Mouse (Mus musculus): ENCODE measurements at regions not wholly inside any gene's neighbourhood (a gene's known extent, or its start where the extent isn't known, plus 50 kb on each side); places are given as distances from the start of the nearest gene placed in this dataset.

DNA sequence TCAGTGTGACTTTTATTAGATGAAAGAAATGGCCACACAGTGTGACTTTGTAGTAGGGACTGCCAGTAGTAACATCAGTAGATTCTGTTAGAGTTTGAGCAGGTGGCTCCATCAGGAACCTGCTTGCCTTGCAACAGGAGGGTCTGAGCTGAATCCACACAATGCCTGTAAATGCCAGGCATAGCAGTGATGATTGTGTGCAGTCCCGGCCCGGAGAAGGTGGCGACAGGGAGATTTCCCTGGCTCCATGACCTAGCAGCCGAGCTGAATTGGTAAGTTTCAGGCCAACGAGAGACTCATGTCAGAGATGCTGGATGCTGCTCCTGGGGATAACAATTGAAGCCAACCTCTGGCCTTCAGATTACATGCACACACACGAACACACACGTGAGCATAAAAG is 102.8 kb upstream of the Tbl1xr1 start:
- DNase-seq = no peak

- DNase-seq = no peak
These were observed 101.7 kb upstream of the Tbl1xr1 start for GRCm38 (mm10) chr3:21974766-21975165.

GRCm38 (mm10) chr3:21977775-21978174 is 98.7 kb upstream of the Tbl1xr1 start:
- no peak for DNase-seq

DNA sequence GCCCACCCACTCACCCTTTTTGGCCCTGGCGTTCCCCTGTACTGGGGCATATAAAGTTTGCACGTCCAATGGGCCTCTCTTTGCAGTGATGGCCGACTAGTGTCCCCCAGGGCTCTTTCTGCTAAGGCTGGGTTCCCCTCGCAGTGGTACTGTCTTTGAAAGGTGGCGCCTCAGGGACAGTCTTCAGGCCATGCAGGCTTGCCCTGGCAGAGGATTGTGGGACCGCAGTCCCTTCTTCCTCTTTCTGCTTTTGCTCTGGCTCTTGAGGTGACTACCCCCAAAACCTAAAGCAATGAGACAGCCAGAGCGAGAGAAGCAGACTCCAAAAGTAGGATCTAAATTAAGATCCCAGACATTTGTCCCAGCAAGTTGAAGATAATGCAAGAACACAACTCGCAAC is 93.5 kb upstream of the Tbl1xr1 start:
- no peak for DNase-seq

DNA sequence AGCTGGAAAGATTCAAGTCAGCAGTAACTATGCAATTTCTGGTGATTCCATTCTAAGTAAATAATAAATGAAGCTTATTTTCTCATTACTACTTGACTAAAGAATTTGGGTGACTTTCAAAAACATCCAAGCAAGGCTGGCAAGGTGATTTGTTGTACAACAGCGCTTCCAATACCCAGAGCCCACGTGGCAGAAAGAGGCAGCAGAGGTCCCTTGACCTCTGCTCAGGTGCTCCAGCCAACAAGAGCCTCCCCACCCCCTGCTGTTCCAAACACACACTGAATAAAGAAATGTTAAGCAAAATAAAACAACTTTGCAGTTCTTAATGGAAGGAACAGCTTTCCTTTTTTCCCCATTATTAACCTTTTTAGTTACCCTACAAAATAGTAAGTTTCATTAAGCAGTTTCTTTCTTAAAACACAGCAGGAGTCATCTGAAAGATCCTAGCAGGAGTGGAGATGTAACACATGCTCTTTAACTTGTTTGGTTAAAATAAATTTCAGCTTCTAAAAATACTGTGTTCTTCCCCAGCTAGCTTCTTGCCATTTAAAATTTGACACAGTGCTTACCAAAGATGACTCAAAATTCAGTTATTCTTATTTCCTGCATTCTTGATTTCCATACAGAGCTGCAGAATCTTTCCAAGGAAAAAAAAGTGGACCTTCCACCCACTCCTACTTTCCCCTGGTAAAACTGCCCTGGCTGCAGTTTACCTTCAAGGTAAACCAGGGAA is 92.3 kb upstream of the Tbl1xr1 start:
- DNase-seq = peak; percentile 72 to 87

DNA sequence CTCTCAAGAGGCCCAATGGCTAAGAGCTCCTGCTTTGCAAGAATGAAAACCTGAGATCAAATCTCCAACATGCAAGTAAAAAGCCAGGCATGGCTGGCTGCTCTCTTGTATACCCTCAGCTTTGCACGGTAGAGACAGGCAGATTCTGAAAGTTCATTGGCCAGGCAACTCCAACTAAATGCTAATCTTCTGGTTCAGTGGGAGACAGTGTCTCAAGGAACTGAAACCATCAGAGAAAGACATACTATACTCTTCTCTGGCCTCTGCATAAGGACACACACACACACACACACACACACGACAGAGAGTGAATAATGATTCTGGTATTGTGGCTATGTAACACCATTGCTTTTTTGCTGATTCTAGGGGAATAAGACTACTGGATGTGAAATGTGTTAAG is 91.6 kb upstream of the Tbl1xr1 start:
- DNase-seq = no peak

DNA sequence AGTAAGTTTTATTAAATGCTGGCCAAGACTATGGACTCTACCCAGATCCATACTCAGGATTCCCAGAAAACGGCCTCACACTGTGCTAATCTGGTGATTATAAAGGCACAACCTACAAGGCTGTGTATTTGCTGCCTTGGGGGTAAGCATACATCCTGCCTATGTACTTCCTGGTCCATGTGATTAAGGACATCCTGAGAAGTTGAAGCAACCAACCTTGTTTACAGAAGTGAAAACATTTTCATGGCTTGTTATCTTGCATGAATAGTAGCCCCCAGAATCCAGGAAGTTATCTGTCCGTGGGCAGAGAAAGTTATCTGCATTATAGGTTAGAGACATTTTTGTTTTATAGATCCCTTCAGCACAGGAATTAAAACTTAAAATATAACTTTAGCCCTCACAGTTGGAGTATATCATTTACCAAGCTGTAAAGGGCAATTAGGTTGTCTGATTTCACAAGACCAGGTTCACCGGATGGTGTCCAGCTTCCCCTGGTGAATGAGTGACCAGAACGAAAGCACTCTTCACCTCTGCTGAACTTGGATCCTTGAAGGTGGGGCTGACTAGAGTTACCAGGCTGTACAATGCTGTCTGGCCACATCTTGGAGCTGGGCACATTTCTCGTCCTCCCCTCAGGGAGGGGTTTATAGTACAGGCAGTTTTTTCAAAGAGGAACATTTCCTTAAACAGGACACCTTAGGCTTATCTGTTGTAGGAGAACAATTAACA is 90.1 kb upstream of the Tbl1xr1 start:
- DNase-seq = peak; percentile 75 to 92

DNA sequence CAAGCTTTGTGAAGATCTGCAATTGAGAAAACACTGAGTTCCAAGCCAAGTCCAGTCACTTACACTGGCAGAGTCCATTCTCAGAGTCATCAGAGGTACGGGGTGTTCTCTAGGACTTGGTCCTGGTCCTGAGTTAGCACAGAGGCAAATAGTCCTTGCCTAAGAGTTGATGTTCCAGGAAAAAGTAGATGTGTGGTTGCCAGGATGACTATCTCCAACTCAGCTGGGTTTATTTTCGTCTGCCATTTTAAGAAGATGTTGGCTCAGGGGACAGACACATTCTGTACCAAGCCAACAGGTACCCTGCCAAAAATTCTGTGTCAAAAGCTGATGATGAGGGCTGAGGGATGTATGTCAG is 89.6 kb upstream of the Tbl1xr1 start:
- DNase-seq = no peak

DNA sequence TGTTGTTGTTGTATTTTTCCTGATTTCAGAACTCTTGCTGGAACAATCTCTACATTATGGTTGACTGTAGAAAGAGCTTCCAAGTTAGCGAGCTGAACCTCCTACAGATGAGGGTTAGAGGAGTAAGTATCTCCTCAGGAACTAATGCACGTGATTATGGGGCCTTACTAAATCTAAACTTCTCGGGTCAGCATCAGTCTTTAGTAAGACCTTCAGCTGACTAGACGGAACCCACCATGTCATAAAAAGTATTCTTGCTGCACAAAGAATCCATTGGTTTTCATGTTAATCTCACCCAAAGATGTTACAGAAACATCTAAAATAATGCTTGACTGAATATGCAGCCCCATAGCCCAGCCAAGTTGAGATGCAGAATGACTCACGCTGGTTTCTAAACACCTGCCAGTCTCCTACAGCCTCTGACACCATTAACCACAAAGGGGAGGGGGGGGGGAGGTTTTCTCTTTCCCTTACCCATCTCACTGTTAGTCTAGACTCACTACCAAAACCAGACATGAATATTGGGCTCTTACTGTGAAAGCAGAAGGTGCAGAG is 88.9 kb upstream of the Tbl1xr1 start:
- no peak for DNase-seq

DNA sequence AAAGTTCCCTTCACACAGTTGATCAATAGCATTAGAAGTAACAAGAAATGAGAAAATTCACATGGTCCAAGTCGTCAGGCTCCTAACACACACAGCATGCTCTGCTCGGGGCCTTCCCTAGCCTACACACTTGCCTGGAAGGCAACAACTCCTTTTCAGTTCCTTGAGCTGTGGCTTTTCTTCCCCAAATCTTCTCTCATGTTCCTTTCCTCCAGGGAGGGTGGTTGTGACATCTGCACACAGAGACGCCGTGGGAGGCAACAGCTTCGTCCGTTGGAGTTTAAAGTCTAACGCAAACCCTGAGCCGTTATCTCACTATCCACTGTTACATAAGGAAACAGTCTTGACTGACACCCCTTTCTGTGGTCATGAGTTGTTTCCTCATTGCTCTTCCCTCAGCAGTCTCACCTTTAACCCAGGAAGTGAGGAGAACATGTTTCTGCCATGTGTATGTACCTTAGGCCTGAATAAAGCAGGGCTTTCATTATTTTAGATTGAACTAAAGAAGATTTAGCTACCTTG is 88.4 kb upstream of the Tbl1xr1 start:
- DNase-seq = peak in 1 of 2 experiments; percentile 70

DNA sequence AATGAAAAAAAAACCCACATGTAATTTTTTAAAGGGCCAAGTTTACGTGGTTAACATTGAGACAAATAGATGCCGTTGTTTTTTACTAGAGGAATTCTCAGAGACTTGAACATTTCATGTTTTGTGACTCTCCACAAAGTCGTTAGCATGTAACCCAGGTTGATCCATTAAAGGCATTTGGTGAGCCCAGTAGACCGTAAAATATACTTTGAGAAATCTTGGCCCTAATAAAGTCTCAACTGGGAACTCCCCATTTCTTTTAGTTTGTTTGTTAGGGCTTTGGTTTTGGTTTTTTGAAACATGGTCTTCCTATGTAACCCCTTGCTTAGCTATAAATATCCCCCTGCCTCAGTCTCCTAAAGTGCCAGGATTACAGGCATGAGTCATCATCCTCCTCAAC is 85.9 kb upstream of the Tbl1xr1 start:
- DNase-seq = no peak

- peak in 1 of 2 experiments; percentile 48 for DNase-seq
These were observed 84.7 kb upstream of the Tbl1xr1 start for GRCm38 (mm10) chr3:21991681-21992152.

DNA sequence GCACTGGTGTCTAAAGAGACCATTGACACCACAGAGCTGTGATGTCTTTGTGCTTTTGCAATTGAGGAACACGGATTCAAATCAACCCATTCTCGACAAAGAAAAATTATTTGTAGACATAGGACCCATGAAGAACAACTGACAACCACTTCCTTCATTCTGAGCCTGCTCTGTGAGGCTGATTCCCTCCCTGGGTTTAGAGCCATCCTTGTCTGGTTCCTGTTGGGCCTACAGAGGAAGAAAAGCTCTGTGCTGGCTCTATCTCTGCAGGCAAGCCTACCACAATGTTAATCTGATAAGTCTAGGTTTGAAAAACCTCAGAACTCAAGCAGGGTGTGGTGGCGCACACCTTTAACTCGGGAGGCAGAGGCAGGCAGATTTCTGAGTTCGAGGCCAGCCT is 84.2 kb upstream of the Tbl1xr1 start:
- DNase-seq = no peak

GRCm38 (mm10) chr3:21993961-21994360 is 82.5 kb upstream of the Tbl1xr1 start:
- DNase-seq = peak in 1 of 2 experiments; percentile 46

GRCm38 (mm10) chr3:21995566-21996391 is 80.7 kb upstream of the Tbl1xr1 start:
- DNase-seq = peak; percentile 71 to 90

DNA sequence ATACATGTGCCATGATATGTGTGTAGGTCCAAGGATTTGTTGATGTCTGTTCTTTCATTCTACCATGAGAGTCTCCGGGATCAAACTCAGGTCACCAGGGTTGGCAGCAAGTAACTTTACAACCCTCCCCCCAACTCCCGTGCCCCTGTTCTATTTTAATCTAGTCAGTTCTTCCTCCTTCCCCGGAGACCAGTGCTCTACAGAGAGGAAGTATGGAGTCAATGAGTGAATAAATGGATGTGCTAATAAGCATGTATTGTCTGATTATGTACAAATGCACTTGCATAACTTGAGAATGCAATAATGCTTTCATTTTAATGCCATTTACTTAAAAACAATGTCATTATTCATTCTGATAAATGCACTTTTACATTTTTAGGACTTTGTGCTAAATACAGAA is 79.1 kb upstream of the Tbl1xr1 start:
- no peak for DNase-seq

- DNase-seq = no peak
These were observed 71.0 kb upstream of the Tbl1xr1 start for GRCm38 (mm10) chr3:22005456-22005855.

DNA sequence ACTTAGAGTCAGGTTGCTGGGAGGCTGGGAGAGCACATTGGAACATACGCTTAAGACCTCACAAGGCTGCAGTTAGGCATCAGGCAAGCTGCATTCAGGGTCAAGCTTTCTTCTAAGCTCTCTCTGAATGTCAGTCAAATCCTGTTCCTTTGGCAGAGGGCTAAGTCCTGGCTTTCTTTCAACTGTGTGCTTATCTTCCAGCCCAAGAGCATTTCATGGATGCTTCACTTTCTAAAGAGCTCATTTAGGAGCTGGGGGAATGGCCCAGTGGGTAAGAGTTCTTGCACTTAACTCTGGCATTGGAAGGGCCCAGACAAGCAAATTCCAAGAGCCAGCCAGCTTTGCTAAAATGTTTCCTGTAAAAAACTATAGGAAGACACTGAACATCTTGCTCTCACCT is 70.3 kb upstream of the Tbl1xr1 start:
- no peak for DNase-seq

DNA sequence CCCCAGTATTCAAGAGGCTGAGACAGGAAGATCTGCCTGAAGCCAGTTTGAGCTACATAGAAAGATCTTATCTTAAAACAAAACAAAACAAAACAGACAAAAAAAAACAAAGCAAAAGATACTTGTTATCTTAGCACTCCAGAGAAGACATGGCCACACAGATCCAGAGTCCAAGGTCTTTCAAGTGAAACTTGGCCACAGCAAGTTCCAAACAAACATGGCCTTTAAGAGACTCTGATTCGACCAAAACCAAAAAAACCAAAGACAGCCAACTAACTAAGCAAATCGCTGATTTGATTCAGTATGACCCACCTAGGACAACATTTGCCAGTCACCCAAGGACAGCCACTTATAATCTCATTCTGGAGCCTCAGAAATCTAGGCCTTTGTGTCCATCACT is 69.8 kb upstream of the Tbl1xr1 start:
- no peak for DNase-seq

DNA sequence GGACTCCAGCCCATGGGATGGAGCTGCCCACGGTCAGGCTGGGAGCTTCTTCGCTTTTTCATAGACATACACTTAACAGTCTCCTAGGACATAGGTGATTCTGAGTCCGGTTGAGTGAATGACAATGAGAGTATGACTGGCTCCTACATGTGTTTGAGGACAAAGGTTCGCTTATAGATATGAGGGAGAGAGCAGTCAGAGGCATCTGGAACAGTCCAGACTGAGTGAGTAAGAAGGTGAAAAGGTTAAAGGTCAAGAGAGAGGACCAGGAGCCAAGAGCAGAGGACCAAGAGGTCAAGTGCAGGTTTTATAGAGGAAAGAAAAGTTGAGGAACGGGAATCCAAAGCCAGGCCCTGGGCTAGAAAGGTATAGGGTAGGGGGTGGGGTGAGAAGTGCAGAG is 68.7 kb upstream of the Tbl1xr1 start:
- DNase-seq = no peak

DNA sequence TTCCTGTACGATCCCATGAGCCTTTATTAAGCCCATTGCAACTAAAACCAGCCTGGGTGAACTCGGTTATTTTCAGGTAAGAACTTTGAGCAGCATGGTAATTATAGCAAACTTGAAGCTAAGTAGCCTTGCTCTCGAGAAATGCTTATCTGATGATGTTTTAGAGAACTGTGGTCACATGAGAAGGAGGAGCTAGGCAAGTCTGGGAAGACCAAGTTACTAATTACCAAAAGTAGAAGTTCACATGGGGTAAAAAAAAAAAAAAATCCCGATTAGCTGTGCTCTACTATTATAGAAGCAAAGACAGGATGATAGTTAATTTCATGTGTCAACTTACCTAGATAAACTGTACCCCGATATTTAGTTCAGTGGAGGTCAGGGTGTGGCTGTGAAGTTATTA is 68.0 kb upstream of the Tbl1xr1 start:
- no peak for DNase-seq

DNA sequence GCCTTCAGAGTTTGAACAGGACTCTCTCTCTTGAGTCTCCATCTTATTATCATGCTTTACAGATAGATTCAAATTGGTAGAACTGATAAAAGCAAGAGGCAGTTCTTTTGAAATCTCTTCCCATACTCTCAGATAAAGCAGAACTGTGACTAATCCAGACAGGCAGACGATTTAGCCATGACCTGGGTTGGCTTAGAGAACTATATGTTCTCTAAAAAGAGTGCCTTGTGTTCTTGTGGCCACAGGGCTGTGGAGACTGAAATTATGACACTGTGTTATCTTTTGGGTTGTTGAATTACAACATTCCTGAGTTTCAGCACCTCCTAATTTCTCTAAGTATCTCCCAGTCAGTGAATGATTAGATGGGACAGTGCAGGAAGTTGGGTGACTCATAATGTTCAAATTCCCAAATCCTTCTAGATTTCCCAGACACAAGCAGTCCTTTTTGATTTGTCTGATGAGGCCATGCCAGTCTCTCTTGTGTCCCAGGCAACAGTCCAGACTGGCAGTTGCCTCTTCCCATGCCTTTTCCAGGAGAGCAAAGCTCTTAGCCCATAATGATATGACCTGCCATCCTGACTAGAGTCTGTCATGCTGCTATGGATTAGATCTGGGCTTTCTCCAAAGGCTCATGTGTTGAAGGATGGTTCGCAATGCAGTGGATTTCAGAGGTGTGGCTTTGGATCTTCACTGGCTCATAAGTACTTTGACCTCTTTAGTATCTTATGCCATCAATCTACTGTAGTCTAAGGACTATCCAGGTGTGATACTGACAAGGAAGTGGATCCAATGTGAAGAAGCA is 66.4 kb upstream of the Tbl1xr1 start:
- no peak for DNase-seq

All from kidney, postnatal 25 days (tissue).